Mouse (Mus musculus) ES-Bruce4 (cell line): ENCODE data around the gene Hmx1.

Experiments used
- CTCF ChIP-seq: IDR thresholded peaks from one replicate; pipeline ENCODE4 v1.8.1; 2011; ENCODE audit warnings: low read depth, low read length
- POLR2A ChIP-seq: IDR thresholded peaks from one replicate; pipeline ENCODE4 v1.8.1; 2011; ENCODE audit warnings: low read length; ENCODE audit not compliant: insufficient read depth

- no peak for TF ChIP-seq POLR2A
- no peak for TF ChIP-seq CTCF
Observed at GRCm38 (mm10) chr5:35391656-35392333, 2.9 kb downstream of the Hmx1 start.
